Mouse (Mus musculus): ENCODE results near the gene Cox11.

Gene Cox11

GRCm38 (mm10) chr11:90637440-90638311 is at the start of gene Cox11, which contains the start of gene Stxbp4:
TSS of gene Cox11 (plus strand) at chr11:90638173.
TSS of gene Stxbp4 (minus strand) at chr11:90638084.
- peak; percentile 96 to 97 for DNase-seq

- peak; percentile 12 to 21 for DNase-seq
Observed at GRCm38 (mm10) chr11:90590996-90591395, 47.0 kb upstream of the Cox11 start.

- no peak for DNase-seq
Observed at GRCm38 (mm10) chr11:90595826-90596225, 42.1 kb upstream of the Cox11 start.

DNA sequence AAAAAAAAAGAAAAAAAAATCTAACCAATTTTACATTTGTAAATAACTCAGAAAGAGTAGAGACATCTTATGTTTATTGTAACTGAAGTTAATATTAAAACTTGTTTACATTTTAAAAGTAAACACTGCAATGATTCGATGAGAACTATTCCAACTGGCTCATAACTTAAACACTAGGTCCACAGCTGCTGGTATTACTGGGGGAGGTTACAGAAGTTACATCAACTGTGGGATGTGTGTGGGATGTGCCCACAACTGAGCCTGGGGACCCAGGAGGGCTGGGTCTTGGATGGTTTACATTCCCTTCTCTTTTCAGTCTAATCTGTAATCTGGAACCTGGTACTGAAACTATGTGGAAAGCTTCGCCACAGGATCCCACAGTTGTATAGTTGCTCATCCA is 34.9 kb upstream of the Cox11 start:
- no peak for DNase-seq

DNA sequence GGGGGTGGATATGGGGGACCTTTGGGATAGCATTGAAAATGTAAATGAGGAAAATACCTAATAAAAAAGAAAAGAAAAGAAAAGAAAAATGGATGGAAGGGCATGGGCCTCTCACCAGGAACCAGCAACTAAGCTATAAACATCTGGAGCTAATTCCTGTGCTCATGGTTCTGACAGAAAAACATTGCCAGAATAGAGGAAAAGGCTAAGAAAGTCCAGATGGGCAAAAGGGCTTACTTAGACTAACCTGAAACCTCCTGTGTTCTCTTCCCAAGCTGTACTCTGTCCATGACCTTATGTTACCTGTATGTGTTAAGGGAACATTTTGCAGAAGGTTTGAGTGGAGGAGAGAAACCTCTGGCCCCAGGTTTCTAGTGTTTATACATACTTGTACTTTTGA is 25.9 kb upstream of the Cox11 start:
- DNase-seq = no peak

DNA sequence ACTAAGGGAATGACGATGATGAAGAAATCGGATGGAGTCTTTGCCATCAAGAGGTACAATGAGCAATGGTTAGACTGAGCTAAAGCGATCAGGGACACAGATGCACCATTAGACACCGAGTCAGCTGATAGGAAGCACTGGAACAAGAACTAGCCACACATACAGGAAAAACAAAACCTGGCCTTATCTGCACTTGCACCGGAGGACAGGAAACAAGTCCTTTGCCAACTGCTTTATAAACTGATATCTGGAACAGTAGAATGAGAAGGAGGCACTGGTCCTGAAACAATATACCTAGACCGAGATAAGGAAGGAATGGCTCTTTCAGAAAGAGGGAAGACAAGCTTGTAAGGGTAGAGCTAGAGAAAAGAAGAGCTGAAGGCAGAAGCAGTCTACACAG is 23.2 kb upstream of the Cox11 start:
- DNase-seq = no peak

DNA sequence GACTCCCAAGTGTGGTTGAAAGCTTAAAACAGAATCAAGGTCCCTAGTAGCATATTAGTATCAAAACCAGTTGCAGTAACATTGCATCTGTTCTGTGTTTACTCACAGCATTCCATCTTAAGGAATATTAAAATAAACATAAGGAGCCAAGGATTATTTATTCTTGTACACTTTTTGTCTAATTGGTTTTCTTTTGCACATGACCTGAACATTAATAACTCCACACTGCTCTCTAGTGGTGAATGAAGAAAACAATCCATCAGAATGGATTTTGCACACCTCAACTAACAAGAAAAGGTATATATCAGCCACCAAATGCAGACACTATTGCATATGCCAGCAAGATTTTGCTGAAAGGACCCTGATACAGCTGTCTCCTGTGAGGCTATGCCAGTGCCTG is 21.5 kb upstream of the Cox11 start:
- peak in 1 of 2 experiments; percentile 32 for DNase-seq

GRCm38 (mm10) chr11:90622044-90622443 is 15.9 kb upstream of the Cox11 start:
- DNase-seq = no peak

GRCm38 (mm10) chr11:90622500-90622899 is 15.5 kb upstream of the Cox11 start:
- DNase-seq = no peak

- peak; percentile 63 to 76 for DNase-seq
Observed at GRCm38 (mm10) chr11:90623477-90623876, 14.5 kb upstream of the Cox11 start.

DNA sequence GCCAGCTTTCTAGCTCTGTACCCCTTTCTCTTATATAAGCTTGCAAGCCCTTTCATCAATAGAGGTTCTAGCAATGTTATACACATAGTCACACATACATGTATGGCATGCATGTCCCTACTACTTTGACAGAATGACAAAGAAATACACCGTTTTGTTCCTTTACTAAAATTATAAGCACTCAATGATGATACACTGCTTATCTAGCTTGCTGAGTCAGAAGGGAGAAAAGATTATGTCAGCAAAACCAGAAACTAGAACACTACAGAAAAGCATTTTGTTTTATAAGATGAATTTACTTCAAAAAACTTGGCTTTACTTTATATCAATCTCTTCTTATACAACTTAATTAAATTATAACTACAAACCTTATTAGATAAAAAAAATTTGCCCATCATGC is 12.8 kb upstream of the Cox11 start:
- no peak for DNase-seq

DNA sequence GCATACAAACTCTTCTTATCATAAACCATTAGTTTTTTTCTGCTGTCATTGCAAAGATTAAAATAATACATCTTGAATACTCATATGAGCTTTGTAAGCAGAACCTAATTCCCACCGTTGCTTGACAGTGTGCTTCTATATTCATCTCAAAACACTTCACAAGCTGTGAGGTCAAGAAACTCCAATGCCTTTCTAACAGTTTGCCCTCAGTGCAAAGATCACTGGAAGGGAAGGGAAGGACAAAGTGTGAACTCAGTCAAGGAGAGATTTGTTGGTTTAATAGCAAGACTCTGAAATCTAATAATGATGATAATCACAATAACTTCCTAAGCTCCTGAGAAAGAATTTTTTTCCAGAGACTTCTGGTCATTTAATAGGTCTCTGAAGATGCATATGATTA is 10.2 kb upstream of the Cox11 start:
- DNase-seq = no peak

DNA sequence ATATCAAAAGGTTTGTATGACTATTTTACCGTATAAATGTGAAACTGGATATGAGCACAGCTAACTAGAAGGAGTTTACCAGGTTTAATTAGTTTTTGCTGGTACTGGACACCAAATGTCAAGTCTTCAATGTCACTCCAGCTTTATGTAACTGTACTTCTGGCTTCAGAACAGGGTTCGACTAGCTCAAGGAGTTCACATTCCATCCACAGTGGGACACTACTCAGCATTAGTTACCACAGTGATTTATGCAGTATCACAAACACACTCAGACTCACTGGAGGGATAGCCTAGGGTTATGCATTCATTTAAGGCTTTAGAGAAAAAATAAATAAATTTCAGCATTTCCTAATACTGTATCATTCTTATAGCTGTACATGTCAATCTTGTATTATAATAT is 5.5 kb upstream of the Cox11 start:
- no peak for DNase-seq

- DNase-seq = no peak
Observed at GRCm38 (mm10) chr11:90634661-90635060, 3.3 kb upstream of the Cox11 start.

GRCm38 (mm10) chr11:90638312-90638830 is 398 bp downstream of the Cox11 start:
- peak in 1 of 2 experiments; percentile 77 for DNase-seq

- DNase-seq = peak; percentile 20
Observed at GRCm38 (mm10) chr11:90649777-90650176, 11.8 kb downstream of the Cox11 start.

- no peak for DNase-seq
Observed at GRCm38 (mm10) chr11:90650231-90650885, 12.4 kb downstream of the Cox11 start.

DNA sequence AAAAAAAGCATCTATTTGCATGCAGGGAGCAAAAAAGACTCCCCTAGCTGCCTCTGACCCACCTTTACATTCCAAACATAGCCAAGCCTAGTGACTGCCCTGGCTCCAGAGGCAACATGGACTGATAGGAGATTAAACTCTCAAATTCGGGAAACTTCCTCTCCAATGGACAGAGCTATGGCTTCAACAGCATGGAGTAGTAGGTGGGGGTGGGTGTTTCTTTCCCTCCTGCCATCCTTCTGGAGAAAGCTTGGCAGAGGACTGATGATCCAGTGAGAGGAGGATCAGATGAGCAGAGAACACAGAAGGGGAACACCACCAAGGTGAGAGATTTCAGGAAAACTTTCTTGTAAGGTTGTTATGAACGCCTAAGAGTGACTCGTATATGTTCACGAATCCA is 14.6 kb downstream of the Cox11 start:
- DNase-seq = no peak

DNA sequence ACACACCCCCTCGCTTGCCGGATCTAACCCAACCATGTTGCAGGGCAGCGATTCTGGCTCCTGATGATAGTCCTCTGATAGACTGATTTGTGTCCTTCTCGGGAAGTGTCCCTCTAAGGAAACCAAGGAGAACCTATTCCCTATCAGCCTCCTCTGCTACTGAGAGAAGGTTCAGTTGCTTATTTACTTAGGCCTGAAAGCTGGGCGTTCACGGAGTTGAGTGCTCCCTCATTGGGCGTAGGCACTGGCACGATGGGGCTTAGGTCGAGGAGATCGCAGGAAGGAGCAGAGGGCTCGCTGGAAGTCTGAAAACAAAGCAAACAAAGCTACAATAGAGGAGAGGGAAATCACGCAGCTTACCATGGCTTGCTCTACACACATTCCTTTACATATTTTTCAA is 19.6 kb downstream of the Cox11 start:
- DNase-seq = no peak

DNA sequence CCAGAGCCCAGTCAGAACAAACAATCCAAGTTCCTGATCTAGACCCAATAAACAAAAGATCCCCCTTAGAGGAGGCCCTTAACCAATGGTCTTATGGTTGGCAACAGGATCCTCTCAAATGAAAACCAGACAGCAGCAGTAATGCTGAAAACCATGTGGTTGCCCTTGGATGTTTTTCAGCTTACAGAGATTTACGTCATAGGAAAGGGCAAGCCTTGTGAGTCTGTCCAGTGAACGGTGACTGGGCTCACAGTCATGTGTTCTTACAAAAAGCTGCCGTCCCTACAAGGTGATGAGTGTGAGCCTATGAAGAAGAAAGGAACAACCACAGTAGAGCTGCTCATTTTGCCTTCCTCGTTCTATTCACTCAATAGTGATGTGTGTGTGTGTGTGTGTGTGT is 22.7 kb downstream of the Cox11 start:
- no peak for DNase-seq

GRCm38 (mm10) chr11:90663052-90663451 is 25.1 kb downstream of the Cox11 start:
- DNase-seq = no peak

GRCm38 (mm10) chr11:90663618-90664297 is 25.8 kb downstream of the Cox11 start:
- no peak for DNase-seq

- no peak for DNase-seq
Observed at GRCm38 (mm10) chr11:90664345-90664986, 26.5 kb downstream of the Cox11 start.
